Mouse (Mus musculus) forebrain, embryonic 11.5 days (tissue): ENCODE measurements at regions not wholly inside any gene's neighbourhood (a gene's known extent, or its start where the extent isn't known, plus 50 kb on each side); places are given as distances from the start of the nearest gene placed in this dataset.

Experiments used
- ATAC-seq: fragments of 200-750 bp; cut with Nextera tagmentation; replicated peaks from 2 replicates; pipeline ENCODE4 v1.8.0; 2017; ENCODE audit warnings: moderate TSS enrichment; ENCODE audit not compliant: low FRiP score
- DNase-seq: peaks from one replicate; pipeline ENCODE4 v3.0.0-alpha.2; 2017; ENCODE audit warnings: low spot score
- H3K27ac ChIP-seq: fragments of 300-500 bp; sonication (generic); 2 replicates; pipeline ENCODE4 v1.5.1; 2014; ENCODE audit warnings: low read depth, low read length
- H3K27me3 ChIP-seq: fragments of 300-500 bp; sonication (generic); 2 replicates; pipeline ENCODE4 v1.6.1; 2014; ENCODE audit warnings: mild to moderate bottlenecking, low read length, mixed read lengths; ENCODE audit not compliant: control insufficient read depth, insufficient read depth
- H3K36me3 ChIP-seq: fragments of 300-500 bp; sonication (generic); 2 replicates; pipeline ENCODE4 v1.6.1; 2014; ENCODE audit warnings: mild to moderate bottlenecking, low read length, moderate library complexity, mixed read lengths; ENCODE audit not compliant: control insufficient read depth, insufficient read depth
- H3K4me1 ChIP-seq: fragments of 300-500 bp; sonication (generic); replicated peaks from 2 replicates; pipeline ENCODE4 v1.6.1; 2014; ENCODE audit warnings: low read length, mixed read lengths; ENCODE audit not compliant: control insufficient read depth, insufficient read depth
- H3K4me2 ChIP-seq: fragments of 300-500 bp; sonication (generic); 2 replicates; pipeline ENCODE4 v1.6.1; 2014; ENCODE audit warnings: low read depth, mild to moderate bottlenecking, low read length, moderate library complexity, mixed read lengths; ENCODE audit not compliant: severe bottlenecking
- H3K4me3 ChIP-seq: fragments of 300-500 bp; sonication (generic); 2 replicates; pipeline ENCODE4 v1.5.1; 2014; ENCODE audit warnings: low read depth, low read length
- H3K9ac ChIP-seq: fragments of 300-500 bp; sonication (generic); 2 replicates; pipeline ENCODE4 v1.6.1; 2014; ENCODE audit warnings: low read length
- H3K9me3 ChIP-seq: fragments of 300-500 bp; sonication (generic); 2 replicates; pipeline ENCODE4 v1.6.1; 2016; ENCODE audit warnings: low read length, mixed read lengths; ENCODE audit not compliant: control insufficient read depth
- WGBS: fragments of 180-500 bp; shearing (Covaris S2); extraction: QIAGEN DNeasy Blood & Tissue Kit; methylation state at CpG from one replicate; pipeline ENCODE4 v1.1.7; 2014; 5-methylcytosine and 5-hydroxymethylcytosine counted together

GRCm38 (mm10) chr8:115626396-115627136 lies 81.0 kb downstream of the Maf start:
- H3K27me3 ChIP-seq, result no peaks in the 10 kb centered on the region
- 86% methylated on average over 7 of the region's 7 CpGs for WGBS
- no peak overlapping the region for H3K4me2 ChIP-seq
- H3K4me1 ChIP-seq, result no peaks in the 10 kb centered on the region
- H3K27ac ChIP-seq, result no peak overlapping the region
- ATAC-seq (no peak), DNase-seq (no peak)
- H3K4me3 ChIP-seq, result no peak overlapping the region
- no peak overlapping the region for H3K9ac ChIP-seq
- H3K9me3 ChIP-seq, result no peaks in the 10 kb centered on the region
- no peaks in the 10 kb centered on the region for H3K36me3 ChIP-seq

DNA sequence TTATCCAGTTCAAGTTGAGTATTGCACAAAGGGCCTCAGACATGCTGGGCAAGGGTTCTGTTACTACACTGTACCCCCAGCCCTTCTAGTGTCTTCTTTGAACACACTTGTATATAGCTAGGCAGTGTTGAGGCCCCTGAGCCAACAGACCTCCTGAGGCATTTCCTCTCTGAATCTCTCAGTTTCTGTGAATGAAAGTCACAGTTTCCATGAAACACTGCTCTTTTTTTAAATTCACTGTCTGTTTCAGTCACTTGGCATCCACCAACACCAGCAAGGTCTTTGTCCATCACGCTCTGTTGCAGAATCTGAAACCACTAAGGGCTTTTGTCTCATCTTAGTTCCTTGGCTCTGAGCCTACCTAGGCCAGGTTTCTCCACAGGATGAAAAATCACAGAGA lies 82.5 kb downstream of the Maf start:
- Histone ChIP-seq H3K4me3 (no peak overlapping the region), H3K27ac (no peak overlapping the region), H3K4me2 (no peak overlapping the region), H3K27me3 (no peaks in the 10 kb centered on the region), H3K9me3 (no peaks in the 10 kb centered on the region), H3K4me1 (no peaks in the 10 kb centered on the region), H3K36me3 (no peaks in the 10 kb centered on the region), H3K9ac (no peak overlapping the region)
- WGBS, result 95% methylated on average over 1 of the region's 1 CpGs
- DNase-seq, result no peak
- ATAC-seq, result no peak

- Histone ChIP-seq H3K27me3 (no peaks in the 10 kb centered on the region), H3K4me3 (no peak overlapping the region), H3K9me3 (no peaks in the 10 kb centered on the region), H3K4me2 (no peak overlapping the region), H3K27ac (no peak overlapping the region), H3K9ac (no peak overlapping the region), H3K36me3 (no peaks in the 10 kb centered on the region), H3K4me1 (no peaks in the 10 kb centered on the region)
- no peak for DNase-seq
- WGBS, result 86% methylated on average over 13 of the region's 13 CpGs
- ATAC-seq, result no peak
Observed at GRCm38 (mm10) chr8:115618049-115618760, 89.4 kb downstream of the Maf start.

DNA sequence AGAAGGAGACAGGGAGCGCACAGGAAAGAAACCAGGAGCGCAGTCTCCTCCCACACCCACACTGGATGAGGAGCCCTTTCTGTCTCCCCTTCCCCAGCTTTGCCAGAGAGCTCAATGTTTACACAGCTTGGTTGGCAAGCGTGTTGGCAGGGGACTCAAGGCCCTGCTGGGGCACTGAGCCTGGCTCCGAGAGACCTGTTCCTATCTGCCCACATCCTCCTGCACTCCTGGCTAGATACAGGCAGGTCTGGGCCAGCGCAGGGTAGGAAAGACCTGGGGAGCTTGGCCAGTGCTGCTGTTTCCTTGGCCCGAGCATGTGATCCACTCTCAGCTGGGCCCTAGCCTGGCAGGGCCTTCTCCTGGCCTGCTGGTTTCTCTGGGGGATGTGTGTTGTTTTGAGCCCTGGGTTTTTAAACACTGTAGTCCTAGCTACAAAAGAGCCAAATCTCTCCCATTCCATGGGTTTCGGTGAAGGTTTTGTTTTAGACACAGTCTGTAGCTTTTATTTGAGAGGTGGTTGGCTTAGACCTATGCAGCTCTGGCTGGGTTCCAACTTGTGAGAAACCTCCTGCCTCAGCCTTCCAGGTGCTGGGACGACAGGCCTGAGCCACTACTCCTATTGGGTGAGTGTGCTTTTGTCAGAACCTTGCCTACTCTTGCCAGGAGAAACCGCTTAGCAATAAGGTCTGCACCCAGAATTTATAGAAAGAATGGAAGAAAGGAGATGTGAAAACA lies 90.6 kb downstream of the Maf start:
- ATAC-seq (no peak), DNase-seq (no peak)
- H3K9ac ChIP-seq, result no peak overlapping the region
- no peaks in the 10 kb centered on the region for H3K36me3 ChIP-seq
- no peak overlapping the region for H3K4me2 ChIP-seq
- no peaks in the 10 kb centered on the region for H3K27me3 ChIP-seq
- H3K4me1 ChIP-seq, result no peaks in the 10 kb centered on the region
- H3K9me3 ChIP-seq, result no peaks in the 10 kb centered on the region
- 88% methylated on average over 9 of the region's 9 CpGs for WGBS
- no peak overlapping the region for H3K27ac ChIP-seq
- no peak overlapping the region for H3K4me3 ChIP-seq

DNA sequence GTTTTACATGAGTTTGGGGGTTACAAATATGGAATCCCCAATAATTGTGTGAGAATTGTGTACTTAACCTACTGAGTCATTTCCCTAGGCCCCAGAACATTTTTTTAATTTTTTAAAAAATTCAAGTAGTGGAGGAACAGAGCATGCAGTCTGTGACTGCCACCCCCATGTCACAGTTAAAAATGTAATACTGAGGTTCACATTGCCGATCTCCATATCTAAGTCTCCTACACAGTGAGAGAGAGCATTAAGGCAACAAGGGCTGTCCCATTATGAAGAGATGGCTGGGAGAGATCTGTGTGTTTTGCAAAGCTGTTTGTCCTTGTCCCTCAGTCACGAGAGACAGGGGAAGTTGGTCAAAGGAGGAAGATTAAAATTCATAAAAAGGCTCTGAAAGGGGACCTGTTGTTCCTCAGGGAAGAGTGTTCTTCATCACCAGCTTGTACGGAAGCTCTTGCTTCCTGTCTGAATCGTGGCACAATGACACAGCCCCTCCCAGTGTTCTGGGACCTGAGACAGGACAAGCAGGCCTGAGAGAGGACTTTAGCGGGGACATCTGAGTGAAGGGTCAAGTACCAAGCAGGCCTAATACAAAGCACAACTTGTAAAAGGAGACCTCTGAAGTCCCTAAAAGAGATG lies 93.5 kb downstream of the Maf start:
- WGBS, result 80% methylated on average over 5 of the region's 5 CpGs
- H3K27ac ChIP-seq, result no peak overlapping the region
- no peak overlapping the region for H3K4me3 ChIP-seq
- no peaks in the 10 kb centered on the region for H3K4me1 ChIP-seq
- DNase-seq, result no peak
- ATAC-seq, result no peak
- H3K4me2 ChIP-seq, result no peak overlapping the region
- no peak overlapping the region for H3K9ac ChIP-seq
- H3K9me3 ChIP-seq, result no peaks in the 10 kb centered on the region
- no peaks in the 10 kb centered on the region for H3K36me3 ChIP-seq
- H3K27me3 ChIP-seq, result no peaks in the 10 kb centered on the region

- no peak for ATAC-seq
- Histone ChIP-seq H3K4me1 (no peaks in the 10 kb centered on the region), H3K9me3 (no peaks in the 10 kb centered on the region), H3K9ac (no peak overlapping the region), H3K27me3 (no peaks in the 10 kb centered on the region), H3K27ac (no peak overlapping the region), H3K36me3 (no peaks in the 10 kb centered on the region), H3K4me2 (no peak overlapping the region), H3K4me3 (no peak overlapping the region)
- WGBS, result 75% methylated on average over 3 of the region's 3 CpGs
- no peak for DNase-seq
Observed at GRCm38 (mm10) chr8:115612119-115612518, 95.5 kb downstream of the Maf start.

DNA sequence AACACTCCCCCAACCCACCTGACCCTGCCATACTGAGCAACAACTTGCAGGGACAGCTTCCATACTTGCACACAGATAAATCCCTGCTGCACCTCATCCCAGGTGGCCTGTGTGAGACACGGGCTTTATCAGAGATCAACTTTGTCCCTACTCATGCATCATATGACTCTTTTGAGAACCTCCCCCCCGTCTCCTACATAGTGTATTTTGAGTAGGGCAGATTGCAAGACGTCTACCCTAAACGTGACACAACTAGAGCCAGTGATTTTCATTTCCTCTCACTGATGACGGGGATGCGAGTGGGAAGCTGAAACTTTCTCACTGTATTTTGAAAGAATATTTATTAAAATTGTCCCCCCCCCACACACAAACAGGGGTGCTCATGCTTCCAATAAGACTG lies 107.8 kb downstream of the Maf start:
- Histone ChIP-seq H3K27ac (no peak overlapping the region), H3K9me3 (no peaks in the 10 kb centered on the region)
- 91% methylated on average over 6 of the region's 6 CpGs for WGBS

DNA sequence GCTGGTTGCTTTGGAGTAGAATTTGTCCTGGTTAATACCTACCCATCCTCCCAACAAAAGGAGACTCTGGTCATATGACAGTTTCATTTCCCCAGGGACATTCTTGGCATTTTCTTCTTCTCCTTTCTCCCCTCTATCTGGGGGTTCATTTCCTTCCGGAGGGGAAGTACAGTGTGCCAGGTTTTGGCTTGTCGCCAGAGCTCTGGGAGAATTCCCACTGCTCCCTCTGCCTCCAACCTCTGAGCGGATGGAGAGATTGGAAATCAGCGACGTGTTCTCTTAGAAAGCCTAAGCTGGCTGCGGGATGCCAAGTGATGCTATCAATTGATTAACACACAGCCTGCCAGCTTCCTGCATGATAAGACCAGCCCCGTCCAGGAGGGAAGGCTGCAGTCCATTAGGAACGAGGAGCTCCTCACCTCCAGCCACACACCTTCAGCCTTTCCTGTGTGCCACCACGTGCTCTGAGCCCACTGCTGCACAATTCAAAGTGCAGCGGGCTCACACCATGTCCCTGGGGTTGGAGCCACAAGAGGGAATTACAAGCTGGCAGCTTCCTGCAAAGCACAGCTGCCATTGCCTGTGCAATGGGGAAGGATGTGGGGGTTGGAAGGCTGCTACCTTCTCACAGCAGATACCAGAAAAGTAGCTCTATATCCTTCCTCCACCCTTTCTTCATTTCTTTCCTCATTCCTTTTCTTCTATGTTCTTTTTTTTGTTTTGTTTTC lies 110.2 kb downstream of the Maf start:
- no peak overlapping the region for H3K4me2 ChIP-seq
- DNase-seq (no peak), ATAC-seq (no peak)
- H3K27me3 ChIP-seq, result no peaks in the 10 kb centered on the region
- WGBS, result 63% methylated on average over 10 of the region's 10 CpGs
- H3K27ac ChIP-seq, result no peak overlapping the region
- H3K4me1 ChIP-seq, result no peaks in the 10 kb centered on the region
- no peaks in the 10 kb centered on the region for H3K36me3 ChIP-seq
- no peak overlapping the region for H3K4me3 ChIP-seq
- H3K9me3 ChIP-seq, result no peaks in the 10 kb centered on the region
- H3K9ac ChIP-seq, result no peak overlapping the region

More for the DNA sequence above, 107.8 kb downstream of the Maf start:
- Histone ChIP-seq H3K36me3 (no peaks in the 10 kb centered on the region), H3K4me3 (no peak overlapping the region), H3K9ac (no peak overlapping the region), H3K4me2 (no peak overlapping the region), H3K27me3 (no peaks in the 10 kb centered on the region), H3K4me1 (no peaks in the 10 kb centered on the region)
- ATAC-seq, result no peak
- no peak for DNase-seq
